Mouse (Mus musculus) liver, postnatal 0 days (tissue): ENCODE data around the gene Nyap2.

Experiments used
- CTCF ChIP-seq: sonication (generic); IDR thresholded peaks from 2 replicates; pipeline ENCODE4 v1.5.1; 2016; ENCODE audit warnings: antibody characterized with exemption, low read depth
- EP300 ChIP-seq: IDR thresholded peaks from 2 replicates; pipeline ENCODE4 v1.6.1; 2016; ENCODE audit warnings: antibody characterized with exemption, low read depth, mild to moderate bottlenecking

GRCm38 (mm10) chr1:81119732-81120131, 43.0 kb downstream of the Nyap2 start:
- TF ChIP-seq CTCF (no peak), EP300 (no peak)
